Mouse (Mus musculus): ENCODE measurements around the gene Cct8l1. TPM values are rescaled to one million over a fixed set of nuclear protein-coding genes. Genes with fewer than 3 reads are reported as not detected.

Gene Cct8l1
- not detected for polyA plus RNA-seq (2015; fragmentation: Illumina TruSeq; extraction: RNeasy Lipid Tissue Mini Kit (QIAGEN cat#74804); ENCODE audit: insufficient read depth, low replicate concordance)

GRCm38 (mm10) chr5:25515767-25516166 is at the start of gene Cct8l1:
Cct8l1 (plus strand) TSS chr5:25516067.

GRCm38 (mm10) chr5:25498346-25498820 is 17.5 kb upstream of the Cct8l1 start, which contains the start of gene Kmt2c:
Kmt2c (minus strand) TSS chr5:25498783.

Other genes with a start within 250 kb of the Cct8l1 start
- gene Kmt2c, start 17.3 kb upstream of the Cct8l1 start, polyA plus RNA-seq (2015; fragmentation: Illumina TruSeq; extraction: RNeasy Lipid Tissue Mini Kit (QIAGEN cat#74804); ENCODE audit: insufficient read depth, low replicate concordance) = 101 TPM
- gene Xrcc2, start 189.8 kb downstream of the Cct8l1 start, polyA plus RNA-seq (2015; fragmentation: Illumina TruSeq; extraction: RNeasy Lipid Tissue Mini Kit (QIAGEN cat#74804); ENCODE audit: insufficient read depth, low replicate concordance) = 5.7 TPM
- 2.5 TPM for gene Actr3b, start 243.9 kb downstream of the Cct8l1 start, polyA plus RNA-seq (2015; fragmentation: Illumina TruSeq; extraction: RNeasy Lipid Tissue Mini Kit (QIAGEN cat#74804); ENCODE audit: insufficient read depth, low replicate concordance)